Mouse (Mus musculus): ENCODE data around the gene Atg4d. TPM values are rescaled to one million over a fixed set of nuclear protein-coding genes. Genes with fewer than 3 reads are reported as not detected.
A peak's percentile ranks its signal among the peaks of the same experiment; 100 is the strongest.
"Not testable (repeated sequence)": the region's sequence is repeated elsewhere in the genome, so short reads cannot be mapped to it uniquely, and the experiment has no call there.

The Atg4d gene
- polyA plus RNA-seq, 1 experiment from 2014 or later = 55.7 TPM

GRCm38 (mm10) chr9:21320619-21321512 is 55.8 kb downstream of the Atg4d start, which contains the start of gene Slc44a2:
Gene Slc44a2, plus strand, starts transcription at chr9:21320698.
- H3K4me2 ChIP-seq = peak within 1 kb of the TSS; percentile 91
- H3K9me3 ChIP-seq = no peaks in the 10 kb centered on the region
- peaks cover 19% of the 10 kb centered on the region for H3K4me1 ChIP-seq
- ATAC-seq (replicated peaks) = peak; percentile 94
- WGBS = under 1% methylated on average over 52 of the region's 52 CpGs
- peak within 1 kb of the TSS; percentile 70 for H3K27ac ChIP-seq
- peak within 1 kb of the TSS; percentile 73 for H3K9ac ChIP-seq
- H3K4me3 ChIP-seq = peak within 1 kb of the TSS; percentile 81
- no peaks in the 10 kb centered on the region for H3K27me3 ChIP-seq (replicated peaks)
- no peaks in the 10 kb centered on the region for H3K36me3 ChIP-seq (replicated peaks)

GRCm38 (mm10) chr9:21321513-21321835 is 56.4 kb downstream of the Atg4d start:
- Histone ChIP-seq H3K4me3 (peak overlapping the region; percentile 81), H3K4me1 (peaks cover 19% of the 10 kb centered on the region), H3K4me2 (peak overlapping the region; percentile 91), H3K27ac (no peak overlapping the region), H3K9ac (peak overlapping the region; percentile 73), H3K27me3 (replicated peaks) (no peaks in the 10 kb centered on the region), H3K9me3 (no peaks in the 10 kb centered on the region), H3K36me3 (replicated peaks) (no peaks in the 10 kb centered on the region)
- ATAC-seq (replicated peaks) = 0 out of 2 replicates have a peak, but pooled peaks have one; percentile 7
- WGBS = 20% methylated on average over 6 of the region's 6 CpGs

GRCm38 (mm10) chr9:21322211-21322916 is 57.3 kb downstream of the Atg4d start:
- Histone ChIP-seq H3K36me3 (replicated peaks) (no peaks in the 10 kb centered on the region), H3K4me1 (peaks cover 19% of the 10 kb centered on the region), H3K27ac (no peak overlapping the region), H3K9me3 (no peaks in the 10 kb centered on the region), H3K4me3 (no peak overlapping the region), H3K27me3 (replicated peaks) (no peaks in the 10 kb centered on the region), H3K9ac (no peak overlapping the region), H3K4me2 (peak overlapping the region; percentile 91)
- no peak for ATAC-seq (replicated peaks)
- WGBS = 85% methylated on average over 19 of the region's 19 CpGs

GRCm38 (mm10) chr9:21322917-21323297 is 57.8 kb downstream of the Atg4d start:
- H3K9ac ChIP-seq; H3K27ac ChIP-seq; H3K4me2 ChIP-seq; H3K27me3 ChIP-seq (replicated peaks); H3K36me3 ChIP-seq (replicated peaks); H3K9me3 ChIP-seq; H3K4me3 ChIP-seq; ATAC-seq (replicated peaks): not testable (repeated sequence)
- H3K4me1 ChIP-seq = peaks cover 19% of the 10 kb centered on the region
- 95% methylated on average over 8 of the region's 8 CpGs for WGBS

GRCm38 (mm10) chr9:21324269-21324668 is 59.2 kb downstream of the Atg4d start:
- ATAC-seq (replicated peaks) = no peak
- no peak overlapping the region for H3K4me2 ChIP-seq

More at GRCm38 (mm10) chr9:21324269-21324668, 59.2 kb downstream of the Atg4d start:
- Histone ChIP-seq H3K9ac (no peak overlapping the region), H3K27ac (no peak overlapping the region), H3K27me3 (replicated peaks) (no peaks in the 10 kb centered on the region), H3K4me3 (no peak overlapping the region), H3K9me3 (no peaks in the 10 kb centered on the region), H3K36me3 (replicated peaks) (no peaks in the 10 kb centered on the region), H3K4me1 (peaks cover 19% of the 10 kb centered on the region)
- 95% methylated on average over 11 of the region's 11 CpGs for whole genome bisulfite sequencing

Other genes with a start within 250 kb of the Atg4d start
- gene Icam1, start 249.3 kb upstream of the Atg4d start, polyA plus RNA-seq (2015; fragmentation: Nextera tagmentation; extraction: Ambion mirVana) = 3.3 and 3.9 TPM in 2 replicates
- gene Icam4, start 235.9 kb upstream of the Atg4d start, polyA plus RNA-seq (2015; fragmentation: Nextera tagmentation; extraction: Ambion mirVana) = 0.27 TPM in 2 replicates
- 1.8 TPM in 2 replicates for gene Icam5, start 233.2 kb upstream of the Atg4d start, polyA plus RNA-seq (2015; fragmentation: Nextera tagmentation; extraction: Ambion mirVana)
- 0.86 and 3.1 TPM in 2 replicates for gene Zglp1, start 198.2 kb upstream of the Atg4d start, polyA plus RNA-seq (2015; fragmentation: Nextera tagmentation; extraction: Ambion mirVana)
- gene Gm49373, start 192.2 kb upstream of the Atg4d start, polyA plus RNA-seq (2015; fragmentation: Nextera tagmentation; extraction: Ambion mirVana) = 1.9 and 2.4 TPM in 2 replicates
- 70.1 and 70.5 TPM in 2 replicates for gene Fdx1l, start 191.7 kb upstream of the Atg4d start, polyA plus RNA-seq (2015; fragmentation: Nextera tagmentation; extraction: Ambion mirVana)
- 2.2 and 2.3 TPM in 2 replicates for gene Gm38431, start 173.3 kb upstream of the Atg4d start, polyA plus RNA-seq (2015; fragmentation: Nextera tagmentation; extraction: Ambion mirVana)
- gene Raver1, start 173.3 kb upstream of the Atg4d start, polyA plus RNA-seq (2015; fragmentation: Nextera tagmentation; extraction: Ambion mirVana) = 35.0 and 36.1 TPM in 2 replicates
- gene Tyk2, start 134.1 kb upstream of the Atg4d start, polyA plus RNA-seq (2015; fragmentation: Nextera tagmentation; extraction: Ambion mirVana) = 12.5 TPM in 2 replicates
- 215 and 226 TPM in 2 replicates for gene Cdc37, start 115.3 kb upstream of the Atg4d start, polyA plus RNA-seq (2015; fragmentation: Nextera tagmentation; extraction: Ambion mirVana)
- 42.7 and 44.5 TPM in 2 replicates for gene Pde4a, start 99.6 kb upstream of the Atg4d start, polyA plus RNA-seq (2015; fragmentation: Nextera tagmentation; extraction: Ambion mirVana)
- gene Keap1, start 25.9 kb upstream of the Atg4d start, polyA plus RNA-seq (2015; fragmentation: Nextera tagmentation; extraction: Ambion mirVana) = 75.4 and 78.7 TPM in 2 replicates
- 2.8 and 4.2 TPM in 2 replicates for gene S1pr5, start 16.9 kb upstream of the Atg4d start, polyA plus RNA-seq (2015; fragmentation: Nextera tagmentation; extraction: Ambion mirVana)
- 17.1 and 20.8 TPM in 2 replicates for gene Kri1, start 22.7 kb downstream of the Atg4d start, polyA plus RNA-seq (2015; fragmentation: Nextera tagmentation; extraction: Ambion mirVana)
- gene Cdkn2d, start 26.1 kb downstream of the Atg4d start, polyA plus RNA-seq (2015; fragmentation: Nextera tagmentation; extraction: Ambion mirVana) = 87.3 and 92.1 TPM in 2 replicates
- gene Ap1m2, start 47.0 kb downstream of the Atg4d start, polyA plus RNA-seq (2015; fragmentation: Nextera tagmentation; extraction: Ambion mirVana) = 1.1 and 1.2 TPM in 2 replicates
- 63.3 and 70.0 TPM in 2 replicates for gene Slc44a2, start 55.4 kb downstream of the Atg4d start, polyA plus RNA-seq (2015; fragmentation: Nextera tagmentation; extraction: Ambion mirVana)
- gene Ilf3, start 102.6 kb downstream of the Atg4d start, polyA plus RNA-seq (2015; fragmentation: Nextera tagmentation; extraction: Ambion mirVana) = 246 and 256 TPM in 2 replicates
- gene Qtrt1, start 146.5 kb downstream of the Atg4d start, polyA plus RNA-seq (2015; fragmentation: Nextera tagmentation; extraction: Ambion mirVana) = 59.0 and 59.3 TPM in 2 replicates
- gene Dnm2, start 159.6 kb downstream of the Atg4d start, polyA plus RNA-seq (2015; fragmentation: Nextera tagmentation; extraction: Ambion mirVana) = 71.5 and 74.9 TPM in 2 replicates
- gene Tmed1, start 245.0 kb downstream of the Atg4d start, polyA plus RNA-seq (2015; fragmentation: Nextera tagmentation; extraction: Ambion mirVana) = 61.2 and 62.7 TPM in 2 replicates

Data from midbrain, embryonic 15.5 days (tissue).